Mouse (Mus musculus): Measurements from ENCODE around the gene Npm3.

GRCm38 (mm10) chr19:45738521-45738920 lies 10.9 kb downstream of the Npm3 start:
- TF ChIP-seq CTCF (IDR thresholded peaks at IDR 0.05; ENCODE audit: control insufficient read depth, insufficient read depth, insufficient read length) (no peak), MAX (IDR thresholded peaks at IDR 0.05) (no peak), USF1 (IDR thresholded peaks at IDR 0.05; ENCODE audit: low read depth) (no peak)

Data from C2C12 (cell line).